Mouse (Mus musculus) liver, embryonic 15.5 days (tissue): ENCODE measurements around the gene AB124611. TPM values are rescaled to one million over a fixed set of nuclear protein-coding genes. Genes with fewer than 3 reads are reported as not detected.
"Not testable (repeated sequence)": the region's sequence is repeated elsewhere in the genome, so short reads cannot be mapped to it uniquely, and the experiment has no call there.

ENCODE experiments used
- ATAC-seq: fragments of 200-750 bp; cut with Nextera tagmentation; 2 replicates; pipeline ENCODE4 v1.8.0; 2017; ENCODE audit warnings: moderate number of reproducible peaks, mild to moderate bottlenecking, moderate library complexity; ENCODE audit not compliant: insufficient read depth
- H3K27ac ChIP-seq: fragments of 300-500 bp; sonication (generic); replicated peaks from 2 replicates; pipeline ENCODE4 v1.5.1; 2015; ENCODE audit warnings: mild to moderate bottlenecking, inconsistent platforms
- H3K27me3 ChIP-seq: fragments of 300-500 bp; sonication (generic); 2 replicates; pipeline ENCODE4 v1.6.1; 2015; ENCODE audit warnings: mild to moderate bottlenecking, inconsistent platforms
- H3K36me3 ChIP-seq: fragments of 300-500 bp; sonication (generic); replicated peaks from 2 replicates; pipeline ENCODE4 v1.6.1; 2015; ENCODE audit warnings: moderate library complexity, mild to moderate bottlenecking, inconsistent platforms
- H3K4me1 ChIP-seq: fragments of 300-500 bp; sonication (generic); replicated peaks from 2 replicates; pipeline ENCODE4 v1.6.1; 2015; ENCODE audit warnings: inconsistent platforms
- H3K4me2 ChIP-seq: fragments of 300-500 bp; sonication (generic); 2 replicates; pipeline ENCODE4 v1.6.1; 2015; ENCODE audit warnings: moderate library complexity, mild to moderate bottlenecking, inconsistent platforms
- H3K4me3 ChIP-seq: fragments of 300-500 bp; sonication (generic); replicated peaks from 2 replicates; pipeline ENCODE4 v1.5.1; 2015; ENCODE audit warnings: mild to moderate bottlenecking, inconsistent platforms
- H3K9ac ChIP-seq: fragments of 300-500 bp; sonication (generic); 2 replicates; pipeline ENCODE4 v1.6.1; 2015; ENCODE audit warnings: moderate library complexity, mild to moderate bottlenecking, inconsistent platforms
- H3K9me3 ChIP-seq: fragments of 300-500 bp; sonication (generic); replicated peaks from 2 replicates; pipeline ENCODE4 v1.6.1; 2016; ENCODE audit warnings: inconsistent platforms
- WGBS: fragments of 180-500 bp; shearing (Covaris S2); methylation state at CpG from one replicate; pipeline ENCODE4 v1.1.7; 2015; ENCODE audit warnings: mixed read lengths; ENCODE audit not compliant: insufficient replicate concordance; 5-methylcytosine and 5-hydroxymethylcytosine counted together
- polyA plus RNA-seq: library from polyadenylated mRNA; unstranded; fragments of >200 nt; fragmentation: Nextera tagmentation; extraction: Ambion mirVana; gene quantifications from 2 replicates; pipeline ENCODE4 v1.2.1, GENCODE M21; 2015

The AB124611 gene
- 9.5 and 10.5 TPM in 2 replicates for polyA plus RNA-seq

- H3K27ac ChIP-seq, result peak within 1 kb of the TSS; percentile 70
- no peaks in the 10 kb centered on the region for H3K4me1 ChIP-seq
- WGBS, result 31% methylated on average over 14 of the region's 14 CpGs
- no peaks in the 10 kb centered on the region for H3K27me3 ChIP-seq
- no peaks in the 10 kb centered on the region for H3K9me3 ChIP-seq
- no peaks in the 10 kb centered on the region for H3K36me3 ChIP-seq
- no peak within 1 kb of the TSS for H3K9ac ChIP-seq
- H3K4me3 ChIP-seq, result peak within 1 kb of the TSS; percentile 39
- ATAC-seq, result peak; percentile 14; the same call in 1 of the 2 replicates
- H3K4me2 ChIP-seq, result peak within 1 kb of the TSS; percentile 29
These were observed at the start of gene AB124611 for GRCm38 (mm10) chr9:21525937-21526633. TSS of gene AB124611 (plus strand) at chr9:21526176.

- Histone ChIP-seq H3K4me1 (no peaks in the 10 kb centered on the region), H3K9me3 (no peaks in the 10 kb centered on the region), H3K27ac (no peak overlapping the region), H3K9ac (no peak overlapping the region), H3K36me3 (peaks cover 99% of the 10 kb centered on the region), H3K27me3 (no peaks in the 10 kb centered on the region), H3K4me3 (no peak overlapping the region), H3K4me2 (no peak overlapping the region)
- ATAC-seq, result no peak
- 97% methylated on average over 6 of the region's 6 CpGs for WGBS
These were observed 48.3 kb upstream of the AB124611 start for GRCm38 (mm10) chr9:21477707-21478106.

GRCm38 (mm10) chr9:21484065-21484464 is 41.9 kb upstream of the AB124611 start:
- ATAC-seq, result no peak
- no peak overlapping the region for H3K27ac ChIP-seq
- H3K4me2 ChIP-seq, result no peak overlapping the region
- no peaks in the 10 kb centered on the region for H3K9me3 ChIP-seq
- no peak overlapping the region for H3K4me3 ChIP-seq
- H3K36me3 ChIP-seq, result peaks cover 94% of the 10 kb centered on the region
- no peaks in the 10 kb centered on the region for H3K4me1 ChIP-seq
- 81% methylated on average over 4 of the region's 4 CpGs for WGBS
- H3K27me3 ChIP-seq, result no peaks in the 10 kb centered on the region
- H3K9ac ChIP-seq, result no peak overlapping the region

- not testable (repeated sequence) for ATAC-seq, H3K9me3 ChIP-seq, H3K4me3 ChIP-seq, H3K4me1 ChIP-seq, H3K27me3 ChIP-seq, H3K4me2 ChIP-seq, H3K27ac ChIP-seq, H3K9ac ChIP-seq
- 79% methylated on average over 1 of the region's 2 CpGs for WGBS
- H3K36me3 ChIP-seq, result peaks cover 83% of the 10 kb centered on the region
These were observed 37.7 kb upstream of the AB124611 start for GRCm38 (mm10) chr9:21488246-21488645.

GRCm38 (mm10) chr9:21490696-21491095 is 35.3 kb upstream of the AB124611 start:
- Histone ChIP-seq H3K4me1 (no peaks in the 10 kb centered on the region), H3K36me3 (peaks cover 83% of the 10 kb centered on the region), H3K4me2 (no peak overlapping the region), H3K27me3 (no peaks in the 10 kb centered on the region), H3K27ac (no peak overlapping the region), H3K4me3 (no peak overlapping the region), H3K9ac (no peak overlapping the region), H3K9me3 (no peaks in the 10 kb centered on the region)
- ATAC-seq, result no peak
- WGBS, result 85% methylated on average over 9 of the region's 9 CpGs

GRCm38 (mm10) chr9:21493907-21494306 is 32.1 kb upstream of the AB124611 start:
- WGBS, result 70% methylated on average over 2 of the region's 2 CpGs
- H3K9me3 ChIP-seq, result no peaks in the 10 kb centered on the region

GRCm38 (mm10) chr9:21494726-21495125 is 31.2 kb upstream of the AB124611 start:
- Histone ChIP-seq H3K27ac (no peak overlapping the region), H3K9me3 (no peaks in the 10 kb centered on the region), H3K36me3 (peaks cover 84% of the 10 kb centered on the region), H3K4me3 (no peak overlapping the region), H3K9ac (no peak overlapping the region), H3K4me1 (no peaks in the 10 kb centered on the region), H3K27me3 (no peaks in the 10 kb centered on the region), H3K4me2 (no peak overlapping the region)
- ATAC-seq, result no peak
- WGBS, result 80% methylated on average over 9 of the region's 9 CpGs

More at GRCm38 (mm10) chr9:21493907-21494306, 32.1 kb upstream of the AB124611 start:
- no peak overlapping the region for H3K27ac ChIP-seq
- ATAC-seq, result no peak
- no peak overlapping the region for H3K4me2 ChIP-seq
- H3K27me3 ChIP-seq, result no peaks in the 10 kb centered on the region
- H3K9ac ChIP-seq, result no peak overlapping the region
- H3K36me3 ChIP-seq, result peaks cover 84% of the 10 kb centered on the region
- H3K4me1 ChIP-seq, result no peaks in the 10 kb centered on the region
- H3K4me3 ChIP-seq, result no peak overlapping the region

GRCm38 (mm10) chr9:21496308-21497049 is 29.5 kb upstream of the AB124611 start:
- Histone ChIP-seq H3K4me3 (no peak overlapping the region), H3K27me3 (no peaks in the 10 kb centered on the region), H3K4me2 (no peak overlapping the region), H3K27ac (no peak overlapping the region), H3K4me1 (no peaks in the 10 kb centered on the region), H3K9ac (no peak overlapping the region), H3K9me3 (no peaks in the 10 kb centered on the region), H3K36me3 (peaks cover 76% of the 10 kb centered on the region)
- ATAC-seq, result no peak
- 88% methylated on average over 19 of the region's 19 CpGs for WGBS

- Histone ChIP-seq H3K9me3 (no peaks in the 10 kb centered on the region), H3K4me2 (no peak overlapping the region), H3K9ac (no peak overlapping the region), H3K27me3 (no peaks in the 10 kb centered on the region), H3K4me3 (no peak overlapping the region), H3K4me1 (no peaks in the 10 kb centered on the region), H3K27ac (no peak overlapping the region), H3K36me3 (peaks cover 70% of the 10 kb centered on the region)
- no peak for ATAC-seq
- WGBS, result 95% methylated on average over 16 of the region's 16 CpGs
These were observed 28.9 kb upstream of the AB124611 start for GRCm38 (mm10) chr9:21497050-21497542.

GRCm38 (mm10) chr9:21497664-21498063 is 28.3 kb upstream of the AB124611 start:
- no peaks in the 10 kb centered on the region for H3K27me3 ChIP-seq
- no peak overlapping the region for H3K9ac ChIP-seq
- no peak overlapping the region for H3K4me2 ChIP-seq
- 84% methylated on average over 2 of the region's 2 CpGs for WGBS
- H3K27ac ChIP-seq, result no peak overlapping the region
- H3K9me3 ChIP-seq, result no peaks in the 10 kb centered on the region
- no peaks in the 10 kb centered on the region for H3K4me1 ChIP-seq
- no peak overlapping the region for H3K4me3 ChIP-seq
- peaks cover 71% of the 10 kb centered on the region for H3K36me3 ChIP-seq
- ATAC-seq, result no peak

GRCm38 (mm10) chr9:21498284-21498902 is 27.6 kb upstream of the AB124611 start:
- peaks cover 75% of the 10 kb centered on the region for H3K36me3 ChIP-seq

More at GRCm38 (mm10) chr9:21498284-21498902, 27.6 kb upstream of the AB124611 start:
- H3K9me3 ChIP-seq, result no peaks in the 10 kb centered on the region
- WGBS, result 86% methylated on average over 12 of the region's 12 CpGs
- H3K4me2 ChIP-seq, result no peak overlapping the region
- no peak for ATAC-seq
- H3K27ac ChIP-seq, result no peak overlapping the region
- no peak overlapping the region for H3K4me3 ChIP-seq
- no peak overlapping the region for H3K9ac ChIP-seq
- no peaks in the 10 kb centered on the region for H3K27me3 ChIP-seq
- H3K4me1 ChIP-seq, result no peaks in the 10 kb centered on the region
